Mouse (Mus musculus): Measurements from ENCODE around the gene Ntrk1. TPM values are rescaled to one million over a fixed set of nuclear protein-coding genes. Genes with fewer than 3 reads are reported as not detected.
"Not testable (repeated sequence)": the region's sequence is repeated elsewhere in the genome, so short reads cannot be mapped to it uniquely, and the experiment has no call there.

The Ntrk1 gene
- total and polyA plus RNA-seq, 2 experiments, result 0.12 TPM; not detected in 1

DNA sequence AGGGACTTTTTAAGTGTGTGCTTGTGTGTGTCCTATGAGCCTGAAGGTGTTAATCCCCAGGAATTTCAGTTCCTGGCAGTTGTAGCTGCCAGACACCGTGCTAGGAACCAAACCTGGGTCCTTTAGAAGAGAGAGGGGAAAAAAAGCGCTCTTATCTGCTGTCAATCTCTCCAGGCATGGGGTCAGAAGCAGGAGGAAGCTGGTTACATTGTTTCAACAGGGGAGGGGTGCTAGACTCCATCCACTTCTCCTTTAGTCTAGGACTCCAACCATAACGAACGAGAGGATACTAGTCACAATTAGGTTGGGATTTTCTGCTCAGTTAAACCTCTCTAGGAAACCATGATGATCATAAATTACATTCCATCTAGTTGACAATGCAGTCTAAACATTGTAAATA lies 33.5 kb upstream of the Ntrk1 start:
- 44% methylated on average over 4 of the region's 4 CpGs for WGBS
- H3K36me3 ChIP-seq (ENCODE audit: control insufficient read depth, insufficient read depth, low read length), result no peaks in the 10 kb centered on the region
- no peak for DNase-seq (ENCODE audit: extremely low read depth, low read depth, low spot score)
- TF ChIP-seq POLR2A (IDR thresholded peaks at IDR 0.05; ENCODE audit: extremely low read depth, insufficient read depth, low read length) (no peak), CTCF (IDR thresholded peaks at IDR 0.05; ENCODE audit: low read depth, low read length) (no peak)
- no peak overlapping the region for H3K4me3 ChIP-seq (ENCODE audit: insufficient read depth, low read depth, low read length)
- no peaks in the 10 kb centered on the region for H3K4me1 ChIP-seq (ENCODE audit: control insufficient read depth, insufficient read depth, low read length)
- H3K9ac ChIP-seq (ENCODE audit: low read depth, low read length), result no peak overlapping the region
- H3K27ac ChIP-seq (replicated peaks; ENCODE audit: insufficient read depth, low read depth, low read length), result no peak overlapping the region
- no peaks in the 10 kb centered on the region for H3K79me2 ChIP-seq (ENCODE audit: control insufficient read depth, insufficient read depth, low read length)
- H3K27me3 ChIP-seq (ENCODE audit: control insufficient read depth, insufficient read depth, low read length), result no peaks in the 10 kb centered on the region

- not testable (repeated sequence) for H3K79me2 ChIP-seq (ENCODE audit: control insufficient read depth, insufficient read depth, low read length); H3K4me1 ChIP-seq (ENCODE audit: control insufficient read depth, insufficient read depth, low read length); DNase-seq (ENCODE audit: extremely low read depth, low read depth, low spot score); H3K36me3 ChIP-seq (ENCODE audit: control insufficient read depth, insufficient read depth, low read length); H3K4me3 ChIP-seq (ENCODE audit: insufficient read depth, low read depth, low read length); H3K27me3 ChIP-seq (ENCODE audit: control insufficient read depth, insufficient read depth, low read length); H3K9ac ChIP-seq (ENCODE audit: low read depth, low read length); H3K27ac ChIP-seq (replicated peaks; ENCODE audit: insufficient read depth, low read depth, low read length)
- 90% methylated on average over 1 of the region's 1 CpGs for WGBS
Observed at GRCm38 (mm10) chr3:87824206-87824605, 29.2 kb upstream of the Ntrk1 start, which contains the start of gene Pear1. TSS of gene Pear1 (minus strand) at chr3:87824306.

DNA sequence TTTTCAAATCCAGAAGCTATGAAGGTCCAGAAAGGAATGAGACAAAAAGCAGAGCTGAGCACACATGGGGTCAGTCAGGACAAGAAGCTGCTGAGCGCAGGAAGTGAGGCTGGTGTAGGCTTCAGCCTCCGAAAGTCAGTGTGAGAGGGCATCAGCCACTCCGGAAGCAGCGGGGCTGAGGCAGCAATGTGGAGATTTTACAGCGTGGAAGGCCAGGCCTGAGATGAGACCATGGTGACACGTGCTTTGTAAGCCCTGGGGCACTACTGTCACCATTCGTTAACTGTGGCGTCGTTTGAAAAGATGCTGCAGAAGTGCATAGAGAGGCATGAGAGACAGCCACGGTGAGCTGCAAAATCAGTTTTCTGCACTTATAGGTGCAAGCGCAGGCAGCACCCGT lies 23.3 kb upstream of the Ntrk1 start:
- 67% methylated on average over 12 of the region's 12 CpGs for WGBS
- Histone ChIP-seq H3K27ac (replicated peaks; ENCODE audit: insufficient read depth, low read depth, low read length) (no peak overlapping the region), H3K27me3 (ENCODE audit: control insufficient read depth, insufficient read depth, low read length) (no peaks in the 10 kb centered on the region), H3K79me2 (ENCODE audit: control insufficient read depth, insufficient read depth, low read length) (no peaks in the 10 kb centered on the region), H3K9ac (ENCODE audit: low read depth, low read length) (no peak overlapping the region), H3K36me3 (ENCODE audit: control insufficient read depth, insufficient read depth, low read length) (no peaks in the 10 kb centered on the region), H3K4me3 (ENCODE audit: insufficient read depth, low read depth, low read length) (no peak overlapping the region), H3K4me1 (ENCODE audit: control insufficient read depth, insufficient read depth, low read length) (no peaks in the 10 kb centered on the region)
- no peak for TF ChIP-seq POLR2A (IDR thresholded peaks at IDR 0.05; ENCODE audit: extremely low read depth, insufficient read depth, low read length)
- no peak for TF ChIP-seq CTCF (IDR thresholded peaks at IDR 0.05; ENCODE audit: low read depth, low read length)
- no peak for DNase-seq (ENCODE audit: extremely low read depth, low read depth, low spot score)

DNA sequence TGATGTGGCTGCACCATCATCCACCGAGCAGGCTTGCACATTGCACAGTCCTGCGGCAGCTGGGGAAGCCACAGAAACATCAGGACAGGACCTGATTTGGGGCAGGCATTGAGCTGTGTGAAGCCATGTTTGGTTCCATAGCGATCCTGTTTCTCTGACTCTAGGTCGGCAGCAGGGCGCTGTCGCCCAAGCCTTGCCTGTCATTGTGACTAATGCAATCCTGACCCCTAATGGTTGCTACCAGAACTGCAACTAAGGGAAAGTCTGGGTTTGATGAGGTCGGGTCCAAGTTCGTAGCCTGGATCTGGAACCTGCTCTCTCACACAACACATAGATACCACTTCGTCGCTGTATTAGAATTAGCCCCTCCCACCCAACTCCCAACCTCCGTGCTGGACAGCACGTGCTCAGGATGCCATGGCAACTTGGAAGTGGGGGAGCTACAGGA lies 21.7 kb upstream of the Ntrk1 start:
- Histone ChIP-seq H3K27me3 (ENCODE audit: control insufficient read depth, insufficient read depth, low read length) (no peaks in the 10 kb centered on the region), H3K27ac (replicated peaks; ENCODE audit: insufficient read depth, low read depth, low read length) (no peak overlapping the region)
- WGBS, result 4% methylated on average over 12 of the region's 12 CpGs

DNA sequence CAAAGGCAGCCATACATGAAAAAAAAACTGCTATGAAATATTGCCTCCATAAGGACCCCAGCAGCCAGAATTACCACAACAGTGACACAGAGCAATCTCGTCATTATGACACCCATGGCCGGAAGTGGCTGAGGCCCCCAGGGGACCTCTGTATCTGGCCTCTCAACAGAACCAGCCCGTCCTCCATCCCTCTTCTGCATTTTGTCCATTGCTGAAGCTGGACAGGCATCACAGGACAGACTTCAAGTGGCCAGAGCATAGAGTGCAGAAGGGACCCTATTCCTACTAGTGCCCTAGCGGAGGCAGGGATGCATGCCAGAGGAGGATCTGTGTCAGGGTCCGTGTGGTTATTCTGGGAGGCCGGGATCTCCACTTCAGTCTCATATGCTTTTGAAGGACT lies 21.2 kb upstream of the Ntrk1 start:
- no peak for DNase-seq (ENCODE audit: extremely low read depth, low read depth, low spot score)
- H3K4me3 ChIP-seq (ENCODE audit: insufficient read depth, low read depth, low read length), result no peak overlapping the region
- no peaks in the 10 kb centered on the region for H3K36me3 ChIP-seq (ENCODE audit: control insufficient read depth, insufficient read depth, low read length)
- H3K9ac ChIP-seq (ENCODE audit: low read depth, low read length), result no peak overlapping the region
- no peak for TF ChIP-seq POLR2A (IDR thresholded peaks at IDR 0.05; ENCODE audit: extremely low read depth, insufficient read depth, low read length)
- no peak for TF ChIP-seq CTCF (IDR thresholded peaks at IDR 0.05; ENCODE audit: low read depth, low read length)
- 70% methylated on average over 6 of the region's 6 CpGs for WGBS
- no peaks in the 10 kb centered on the region for H3K27me3 ChIP-seq (ENCODE audit: control insufficient read depth, insufficient read depth, low read length)
- no peaks in the 10 kb centered on the region for H3K79me2 ChIP-seq (ENCODE audit: control insufficient read depth, insufficient read depth, low read length)
- no peaks in the 10 kb centered on the region for H3K4me1 ChIP-seq (ENCODE audit: control insufficient read depth, insufficient read depth, low read length)
- no peak overlapping the region for H3K27ac ChIP-seq (replicated peaks; ENCODE audit: insufficient read depth, low read depth, low read length)

More for the DNA sequence above, 21.7 kb upstream of the Ntrk1 start:
- no peaks in the 10 kb centered on the region for H3K79me2 ChIP-seq (ENCODE audit: control insufficient read depth, insufficient read depth, low read length)
- H3K9ac ChIP-seq (ENCODE audit: low read depth, low read length), result no peak overlapping the region
- TF ChIP-seq POLR2A (IDR thresholded peaks at IDR 0.05; ENCODE audit: extremely low read depth, insufficient read depth, low read length) (no peak), CTCF (IDR thresholded peaks at IDR 0.05; ENCODE audit: low read depth, low read length) (peak; percentile 93)
- peak; percentile 63 for DNase-seq (ENCODE audit: extremely low read depth, low read depth, low spot score)
- H3K4me3 ChIP-seq (ENCODE audit: insufficient read depth, low read depth, low read length), result no peak overlapping the region
- no peaks in the 10 kb centered on the region for H3K4me1 ChIP-seq (ENCODE audit: control insufficient read depth, insufficient read depth, low read length)
- H3K36me3 ChIP-seq (ENCODE audit: control insufficient read depth, insufficient read depth, low read length), result no peaks in the 10 kb centered on the region

DNA sequence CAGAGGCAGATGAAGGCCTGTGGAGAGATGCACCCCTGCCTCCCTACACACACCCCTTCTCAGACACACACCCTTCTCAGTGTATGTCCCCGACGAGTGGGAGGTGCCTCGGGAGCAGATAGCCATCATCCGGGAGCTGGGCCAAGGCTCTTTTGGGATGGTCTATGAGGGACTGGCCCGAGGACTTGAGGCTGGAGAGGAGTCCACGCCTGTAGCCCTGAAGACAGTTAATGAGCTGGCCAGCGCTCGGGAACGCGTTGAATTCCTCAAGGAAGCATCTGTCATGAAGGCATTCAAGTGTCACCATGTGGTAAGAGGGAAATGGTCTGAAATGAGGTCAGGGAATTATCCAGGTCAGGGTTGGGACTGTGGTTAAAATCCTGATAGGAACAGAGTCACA lies 17.9 kb upstream of the Ntrk1 start:
- WGBS, result 69% methylated on average over 10 of the region's 10 CpGs
- DNase-seq (ENCODE audit: extremely low read depth, low read depth, low spot score), result no peak
- Histone ChIP-seq H3K27me3 (ENCODE audit: control insufficient read depth, insufficient read depth, low read length) (peaks cover 8% of the 10 kb centered on the region), H3K36me3 (ENCODE audit: control insufficient read depth, insufficient read depth, low read length) (no peaks in the 10 kb centered on the region), H3K27ac (replicated peaks; ENCODE audit: insufficient read depth, low read depth, low read length) (no peak overlapping the region), H3K4me1 (ENCODE audit: control insufficient read depth, insufficient read depth, low read length) (no peaks in the 10 kb centered on the region), H3K79me2 (ENCODE audit: control insufficient read depth, insufficient read depth, low read length) (no peaks in the 10 kb centered on the region), H3K9ac (ENCODE audit: low read depth, low read length) (no peak overlapping the region), H3K4me3 (ENCODE audit: insufficient read depth, low read depth, low read length) (no peak overlapping the region)
- TF ChIP-seq CTCF (IDR thresholded peaks at IDR 0.05; ENCODE audit: low read depth, low read length) (no peak), POLR2A (IDR thresholded peaks at IDR 0.05; ENCODE audit: extremely low read depth, insufficient read depth, low read length) (no peak)
